Mouse (Mus musculus) hindbrain, embryonic 16.5 days (tissue): ENCODE data around the gene Etnk1. TPM values are rescaled to one million over a fixed set of nuclear protein-coding genes. Genes with fewer than 3 reads are reported as not detected.
"Not testable (repeated sequence)": the region's sequence is repeated elsewhere in the genome, so short reads cannot be mapped to it uniquely, and the experiment has no call there.

Source experiments
- ATAC-seq: fragments of 200-750 bp; cut with Nextera tagmentation; 2 replicates; pipeline ENCODE4 v1.8.0; 2017; ENCODE audit warnings: moderate TSS enrichment, moderate library complexity
- H3K27ac ChIP-seq: fragments of 300-500 bp; sonication (generic); 2 replicates; pipeline ENCODE4 v1.5.1; 2014; ENCODE audit warnings: low read depth, mild to moderate bottlenecking, control low read depth, low read length, moderate library complexity
- H3K27me3 ChIP-seq: fragments of 300-500 bp; sonication (generic); replicated peaks from 2 replicates; pipeline ENCODE4 v1.6.1; 2014; ENCODE audit warnings: low read length; ENCODE audit not compliant: control insufficient read depth, insufficient read depth
- H3K36me3 ChIP-seq: fragments of 300-500 bp; sonication (generic); 2 replicates; pipeline ENCODE4 v1.6.1; 2014; ENCODE audit warnings: mild to moderate bottlenecking, low read length, moderate library complexity, mixed read lengths; ENCODE audit not compliant: control insufficient read depth, insufficient read depth
- H3K4me1 ChIP-seq: fragments of 300-500 bp; sonication (generic); 2 replicates; pipeline ENCODE4 v1.6.1; 2014; ENCODE audit warnings: low read depth, low read length; ENCODE audit not compliant: control insufficient read depth, insufficient read depth
- H3K4me2 ChIP-seq: fragments of 300-500 bp; sonication (generic); 2 replicates; pipeline ENCODE4 v1.6.1; 2014; ENCODE audit warnings: mild to moderate bottlenecking, low read length, control low read depth, moderate library complexity
- H3K4me3 ChIP-seq: fragments of 300-500 bp; sonication (generic); 2 replicates; pipeline ENCODE4 v1.5.1; 2014; ENCODE audit warnings: mild to moderate bottlenecking, low read length, control low read depth, moderate library complexity
- H3K9ac ChIP-seq: fragments of 300-500 bp; sonication (generic); 2 replicates; pipeline ENCODE4 v1.6.1; 2014; ENCODE audit warnings: low read depth, mild to moderate bottlenecking, control low read depth, low read length, moderate library complexity
- H3K9me3 ChIP-seq: fragments of 300-500 bp; sonication (generic); 2 replicates; pipeline ENCODE4 v1.6.1; 2014; ENCODE audit warnings: mild to moderate bottlenecking, low read length, moderate library complexity; ENCODE audit not compliant: control insufficient read depth
- WGBS: fragments of 180-500 bp; shearing (Covaris S2); extraction: QIAGEN DNeasy Blood & Tissue Kit; methylation state at CpG from one replicate; pipeline ENCODE4 v1.1.7; 2014; 5-methylcytosine and 5-hydroxymethylcytosine counted together
- polyA plus RNA-seq: library from polyadenylated mRNA; unstranded; fragments of >200 nt; fragmentation: Nextera tagmentation; extraction: Ambion mirVana; gene quantifications from 2 replicates; pipeline ENCODE4 v1.2.1, GENCODE M21; 2015

The Etnk1 gene
- polyA plus RNA-seq, 1 experiment from 2014 or later: 40.5 TPM

GRCm38 (mm10) chr6:143145051-143145450 is 22.0 kb upstream of the Etnk1 start:
- Histone ChIP-seq H3K27ac (no peak overlapping the region), H3K36me3 (no peaks in the 10 kb centered on the region), H3K4me3 (no peak overlapping the region), H3K27me3 (no peaks in the 10 kb centered on the region), H3K9ac (no peak overlapping the region), H3K9me3 (no peaks in the 10 kb centered on the region), H3K4me1 (no peaks in the 10 kb centered on the region; the same call in 1 of the 2 replicates), H3K4me2 (no peak overlapping the region)
- ATAC-seq: no peak
- 45% methylated on average over 7 of the region's 7 CpGs for WGBS

GRCm38 (mm10) chr6:143146756-143147155 is 20.3 kb upstream of the Etnk1 start:
- ATAC-seq: no peak
- Histone ChIP-seq H3K27ac (no peak overlapping the region), H3K9ac (no peak overlapping the region), H3K27me3 (no peaks in the 10 kb centered on the region), H3K4me3 (no peak overlapping the region), H3K36me3 (no peaks in the 10 kb centered on the region), H3K4me2 (no peak overlapping the region), H3K9me3 (no peaks in the 10 kb centered on the region), H3K4me1 (no peaks in the 10 kb centered on the region; the same call in 1 of the 2 replicates)
- WGBS: 59% methylated on average over 8 of the region's 8 CpGs

- Histone ChIP-seq H3K9me3 (no peaks in the 10 kb centered on the region), H3K4me3 (no peak overlapping the region), H3K36me3 (no peaks in the 10 kb centered on the region), H3K27ac (no peak overlapping the region), H3K4me2 (no peak overlapping the region), H3K4me1 (peaks cover 3% of the 10 kb centered on the region; the same call in 1 of the 2 replicates), H3K27me3 (no peaks in the 10 kb centered on the region), H3K9ac (no peak overlapping the region)
- ATAC-seq: no peak
Observed at GRCm38 (mm10) chr6:143148868-143149267, 18.2 kb upstream of the Etnk1 start.

- Histone ChIP-seq H3K4me3 (no peak overlapping the region), H3K36me3 (no peaks in the 10 kb centered on the region), H3K27me3 (no peaks in the 10 kb centered on the region), H3K9ac (no peak overlapping the region), H3K4me2 (no peak overlapping the region), H3K27ac (no peak overlapping the region), H3K9me3 (no peaks in the 10 kb centered on the region), H3K4me1 (peaks cover 3% of the 10 kb centered on the region; the same call in 1 of the 2 replicates)
- WGBS: 64% methylated on average over 5 of the region's 5 CpGs
- no peak for ATAC-seq
Observed at GRCm38 (mm10) chr6:143149766-143150291, 17.2 kb upstream of the Etnk1 start.

GRCm38 (mm10) chr6:143151081-143151995 is 15.7 kb upstream of the Etnk1 start:
- H3K9me3 ChIP-seq, H3K36me3 ChIP-seq, H3K4me3 ChIP-seq, H3K4me1 ChIP-seq, H3K27me3 ChIP-seq, H3K4me2 ChIP-seq, H3K27ac ChIP-seq, ATAC-seq, H3K9ac ChIP-seq: not testable (repeated sequence)
- 75% methylated on average over 10 of the region's 10 CpGs for WGBS

- Histone ChIP-seq H3K27ac (no peak overlapping the region), H3K4me3 (no peak overlapping the region), H3K27me3 (no peaks in the 10 kb centered on the region), H3K9ac (no peak overlapping the region), H3K9me3 (no peaks in the 10 kb centered on the region), H3K4me1 (peaks cover 3% of the 10 kb centered on the region; the same call in 1 of the 2 replicates), H3K4me2 (no peak overlapping the region), H3K36me3 (no peaks in the 10 kb centered on the region)
- WGBS: 12% methylated on average over 9 of the region's 9 CpGs
- peak; percentile 60; the same call in 1 of the 2 replicates for ATAC-seq
Observed at GRCm38 (mm10) chr6:143152321-143152827, 14.6 kb upstream of the Etnk1 start.

- H3K4me2 ChIP-seq: no peak overlapping the region
- WGBS: 22% methylated on average over 2 of the region's 2 CpGs
- peaks cover 3% of the 10 kb centered on the region; the same call in 1 of the 2 replicates for H3K4me1 ChIP-seq
Observed at GRCm38 (mm10) chr6:143153160-143153559, 13.9 kb upstream of the Etnk1 start.

GRCm38 (mm10) chr6:143153751-143154494 is 13.1 kb upstream of the Etnk1 start:
- ATAC-seq: no peak
- 73% methylated on average over 10 of the region's 10 CpGs for WGBS
- Histone ChIP-seq H3K36me3 (no peaks in the 10 kb centered on the region), H3K9ac (no peak overlapping the region), H3K4me1 (peaks cover 3% of the 10 kb centered on the region; the same call in 1 of the 2 replicates), H3K9me3 (no peaks in the 10 kb centered on the region), H3K27ac (no peak overlapping the region), H3K4me2 (no peak overlapping the region), H3K27me3 (no peaks in the 10 kb centered on the region), H3K4me3 (no peak overlapping the region)

More at GRCm38 (mm10) chr6:143153160-143153559, 13.9 kb upstream of the Etnk1 start:
- no peaks in the 10 kb centered on the region for H3K9me3 ChIP-seq
- no peak for ATAC-seq
- H3K27ac ChIP-seq: no peak overlapping the region
- H3K9ac ChIP-seq: no peak overlapping the region
- no peak overlapping the region for H3K4me3 ChIP-seq
- H3K27me3 ChIP-seq: no peaks in the 10 kb centered on the region
- no peaks in the 10 kb centered on the region for H3K36me3 ChIP-seq
